Mouse (Mus musculus) urinary bladder, postnatal 25 days (tissue): ENCODE measurements around the gene Mgrn1.

Source experiments
- DNase-seq: peaks from one replicate; pipeline ENCODE4 v3.0.0; 2022; ENCODE audit warnings: low spot score

The Mgrn1 gene

GRCm38 (mm10) chr16:4941016-4941415 is 55.0 kb downstream of the Mgrn1 start:
- DNase-seq = no peak

DNA sequence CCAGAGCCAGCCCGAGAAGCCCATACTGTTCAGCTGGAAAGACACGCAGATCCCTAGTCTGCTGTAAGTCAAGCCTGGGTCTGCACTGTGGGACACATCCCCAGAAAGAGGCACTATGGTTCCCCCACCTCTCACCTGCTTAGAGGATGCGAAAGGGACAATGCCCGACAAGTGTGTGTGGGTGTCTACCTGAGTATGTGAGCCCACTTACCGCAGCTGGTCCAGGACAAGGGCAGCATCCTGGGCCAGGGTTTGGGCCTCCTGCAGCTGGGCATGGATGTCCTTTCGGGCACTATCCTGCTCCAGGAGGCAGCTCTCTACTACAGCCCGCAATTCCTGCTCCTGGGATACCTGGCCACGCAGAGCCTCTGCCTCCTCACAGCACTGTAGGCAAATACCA is 56.8 kb downstream of the Mgrn1 start:
- no peak for DNase-seq

- DNase-seq = no peak
Observed at GRCm38 (mm10) chr16:4943431-4943830, 57.4 kb downstream of the Mgrn1 start.

GRCm38 (mm10) chr16:4945415-4945814 is 59.4 kb downstream of the Mgrn1 start:
- DNase-seq = no peak

DNA sequence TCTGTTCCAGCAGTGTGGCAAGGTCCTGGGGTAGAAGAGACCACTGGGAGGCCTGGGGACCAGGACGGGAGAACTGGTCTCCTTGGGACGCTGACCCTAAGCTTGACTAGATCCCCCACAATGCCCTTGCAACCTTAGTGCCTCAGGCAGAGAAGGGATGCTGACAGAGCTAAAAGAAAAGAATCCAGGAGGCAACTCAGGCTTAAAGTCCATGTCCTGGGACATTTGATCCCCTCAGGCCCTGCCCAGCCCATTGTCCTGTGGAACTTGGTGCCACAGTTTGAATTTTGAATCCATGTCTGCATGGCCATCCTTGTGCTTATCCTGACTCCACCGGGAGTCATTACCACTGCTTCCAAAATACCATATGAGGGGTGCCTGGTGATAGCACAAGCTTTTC is 60.1 kb downstream of the Mgrn1 start:
- no peak for DNase-seq

GRCm38 (mm10) chr16:4947378-4947777 is 61.3 kb downstream of the Mgrn1 start:
- DNase-seq = no peak

- DNase-seq = no peak
Observed at GRCm38 (mm10) chr16:4956609-4957008, 70.6 kb downstream of the Mgrn1 start.

GRCm38 (mm10) chr16:4957446-4957845 is 71.4 kb downstream of the Mgrn1 start:
- no peak for DNase-seq

- no peak for DNase-seq
Observed at GRCm38 (mm10) chr16:4960260-4960659, 74.2 kb downstream of the Mgrn1 start.

- no peak for DNase-seq
Observed at GRCm38 (mm10) chr16:4963346-4963745, 77.3 kb downstream of the Mgrn1 start.

DNA sequence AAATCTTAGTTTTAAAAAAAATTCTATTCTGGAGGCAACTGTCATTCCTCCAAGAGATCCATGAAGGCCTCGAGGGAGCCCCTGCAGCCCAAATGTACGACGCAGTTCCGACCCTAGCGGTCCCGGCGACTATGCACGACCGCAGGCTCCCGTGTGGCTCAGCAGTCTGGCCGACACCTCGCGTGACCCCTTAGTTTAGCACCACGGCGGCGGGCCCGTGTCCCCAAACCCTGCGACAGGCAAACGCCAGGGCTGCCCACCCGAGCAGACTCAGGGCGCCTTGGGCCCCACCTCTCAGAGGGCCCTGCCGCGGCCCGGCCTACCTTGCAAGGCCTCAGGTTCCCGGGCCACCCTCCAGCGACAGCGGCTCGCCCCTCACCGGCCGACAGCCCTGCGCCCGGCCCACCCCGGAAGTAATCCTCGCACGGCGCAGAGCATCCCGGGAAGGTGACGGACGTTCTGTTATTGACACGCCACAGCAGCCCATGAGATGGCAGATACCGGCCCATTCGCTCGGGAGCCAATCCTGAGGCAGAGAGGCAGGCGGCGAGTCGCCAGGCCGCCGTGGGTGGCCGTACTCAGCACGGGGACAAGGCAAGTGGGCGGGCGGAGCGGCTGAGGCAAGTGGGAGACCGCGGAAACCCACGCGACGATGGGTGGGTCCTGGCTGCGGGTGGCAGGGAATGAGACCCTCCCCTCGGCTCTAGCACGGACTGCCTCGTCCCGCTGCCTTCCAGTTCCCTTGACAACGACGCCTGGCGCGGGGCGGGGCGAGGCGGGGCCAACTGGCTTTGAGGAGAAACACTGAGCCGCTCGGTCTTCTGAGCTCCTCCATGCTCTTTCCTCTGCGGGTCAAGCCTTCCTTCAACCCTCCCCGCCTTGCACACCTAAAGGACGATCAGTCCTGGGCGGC is 78.0 kb downstream of the Mgrn1 start, which contains the start of gene Anks3:
Gene Anks3, minus strand, starts transcription at position 409 of the 913 bp plus-strand sequence.
- DNase-seq = peak; percentile 94

GRCm38 (mm10) chr16:4964731-4965391 is 78.8 kb downstream of the Mgrn1 start:
- DNase-seq = no peak

- no peak for DNase-seq
Observed at GRCm38 (mm10) chr16:4965392-4966129, 79.5 kb downstream of the Mgrn1 start.

GRCm38 (mm10) chr16:4968426-4968825 is 82.4 kb downstream of the Mgrn1 start:
- DNase-seq = no peak

- DNase-seq = no peak
Observed at GRCm38 (mm10) chr16:4969055-4969843, 83.2 kb downstream of the Mgrn1 start.

GRCm38 (mm10) chr16:4971626-4972025 is 85.6 kb downstream of the Mgrn1 start:
- no peak for DNase-seq

DNA sequence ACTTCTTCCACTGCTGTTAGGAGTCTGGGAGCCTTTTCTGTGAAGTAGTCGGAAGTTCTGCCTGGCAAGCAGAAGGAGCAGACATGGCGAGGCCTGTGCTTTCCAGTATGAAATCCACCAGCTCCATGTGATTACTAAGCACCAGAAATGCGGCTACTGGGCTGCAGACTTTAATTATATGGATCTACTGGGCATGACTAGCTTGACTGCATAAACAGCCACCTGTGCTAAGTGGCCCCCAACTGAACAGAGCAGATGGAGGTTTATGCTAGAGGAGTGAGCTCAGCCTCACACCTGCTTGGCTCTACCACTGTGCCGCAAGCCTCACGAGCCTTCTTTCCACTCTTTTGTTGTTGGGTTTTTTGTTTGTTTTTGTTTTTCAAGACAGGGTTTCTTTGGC is 88.5 kb downstream of the Mgrn1 start:
- DNase-seq = no peak

DNA sequence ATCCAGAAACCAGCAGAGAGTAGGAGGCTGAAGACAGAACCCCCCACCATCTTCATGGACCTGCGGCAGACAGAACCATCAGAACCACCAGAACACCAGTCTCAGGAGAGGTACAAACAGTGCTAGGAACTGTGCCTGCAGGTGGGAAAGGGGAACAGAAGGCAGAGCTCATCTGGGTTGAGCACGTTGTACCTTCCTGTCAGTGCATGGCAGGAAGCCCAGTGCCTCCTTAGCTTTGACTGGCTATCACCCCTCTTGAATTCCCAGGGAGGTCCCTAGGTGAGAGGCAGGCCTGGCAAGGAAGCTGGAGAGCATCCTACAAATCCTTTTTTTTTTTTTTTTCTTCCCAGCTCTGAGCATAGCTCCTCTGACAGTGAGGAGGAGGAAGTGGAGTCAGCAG is 90.1 kb downstream of the Mgrn1 start:
- no peak for DNase-seq

- DNase-seq = no peak
Observed at GRCm38 (mm10) chr16:4978275-4979051, 92.4 kb downstream of the Mgrn1 start.

DNA sequence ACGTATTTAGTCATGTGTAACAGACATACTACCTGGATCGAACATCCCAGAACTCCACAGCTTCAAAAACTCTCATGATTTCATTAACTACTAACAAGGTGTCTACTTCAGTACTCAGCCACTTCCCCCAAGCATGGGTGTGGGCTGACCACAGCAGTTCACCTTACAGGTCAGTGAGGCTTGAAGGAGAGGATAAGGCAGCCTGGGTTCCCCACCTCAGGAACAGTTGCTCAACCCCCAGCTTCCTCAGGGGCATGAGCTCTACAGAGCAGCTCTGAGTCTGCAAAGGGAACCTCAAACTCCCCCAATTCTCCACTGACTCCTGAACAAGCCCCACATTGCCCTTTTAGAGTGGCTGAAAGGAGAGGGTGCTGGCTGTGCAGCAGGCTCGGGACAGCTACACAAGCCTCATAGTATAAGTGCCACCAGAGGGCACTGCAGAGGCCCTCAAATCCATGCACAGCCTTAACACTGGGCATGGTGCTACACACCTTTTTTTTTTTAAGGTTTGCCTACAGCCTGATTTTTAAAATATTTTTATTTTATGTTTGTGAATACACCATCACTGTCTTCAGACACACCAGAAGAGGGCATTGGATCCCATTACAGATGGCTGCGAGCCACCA is 93.8 kb downstream of the Mgrn1 start:
- DNase-seq = no peak

DNA sequence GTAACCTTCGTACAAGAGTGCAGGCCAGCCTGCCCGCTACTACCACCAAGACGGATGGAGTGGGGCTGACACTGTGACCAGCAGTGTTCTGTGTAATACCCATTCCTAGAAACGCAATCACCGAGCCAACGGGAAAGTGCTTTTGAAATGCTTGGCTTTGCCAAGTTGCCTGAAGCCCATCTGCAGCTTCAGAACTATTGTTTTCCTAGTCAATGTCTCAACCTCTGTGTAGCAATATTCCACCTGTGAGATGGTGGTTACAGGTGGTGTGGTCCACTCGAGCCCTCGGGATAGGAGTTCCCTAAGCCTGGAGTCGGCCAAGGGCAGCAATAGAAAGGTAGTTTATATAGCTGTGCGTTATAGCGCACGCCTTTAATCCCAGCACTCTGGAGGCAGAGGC is 98.7 kb downstream of the Mgrn1 start:
- DNase-seq = no peak
